Mouse (Mus musculus): ENCODE results near the gene Exph5. TPM values are rescaled to one million over a fixed set of nuclear protein-coding genes. Genes with fewer than 3 reads are reported as not detected.
A peak's percentile ranks its signal among the peaks of the same experiment; 100 is the strongest.

Gene Exph5
- total and polyA plus RNA-seq, 3 experiments, result 0.11 TPM; not detected in 2

- DNase-seq (ENCODE audit: low spot score) (no peak), ATAC-seq (ENCODE audit: extremely low read depth, insufficient number of reproducible peaks, low FRiP score, poor library complexity, severe bottlenecking) (no peak)
- Histone ChIP-seq H3K4me3 (ENCODE audit: low read depth, low read length) (no peak overlapping the region), H3K27me3 (ENCODE audit: insufficient read depth, low read length) (0 out of 2 replicates have a peak, but pooled peaks cover 3% of the 10 kb centered on the region), H3K36me3 (replicated peaks) (no peaks in the 10 kb centered on the region), H3K4me1 (ENCODE audit: insufficient read depth, low read depth, low read length) (no peaks in the 10 kb centered on the region), H3K9me3 (replicated peaks) (no peaks in the 10 kb centered on the region)
- no peak for TF ChIP-seq TAL1 (conservative IDR thresholded peaks at IDR 0.05; ENCODE audit: low read depth, low read length)
- no peak for TF ChIP-seq POLR2AphosphoS5 (IDR thresholded peaks at IDR 0.05; ENCODE audit: insufficient replicate concordance, low read depth, low read length)
- no peak for TF ChIP-seq GATA2 (IDR thresholded peaks at IDR 0.05; ENCODE audit: borderline replicate concordance, low read depth, low read length)
- no peak for TF ChIP-seq CTCF (IDR thresholded peaks at IDR 0.05; ENCODE audit: low read depth, low read length)
- TF ChIP-seq GATA1 (IDR thresholded peaks at IDR 0.05; ENCODE audit: borderline replicate concordance, low read length), result no peak
Observed at GRCm38 (mm10) chr9:53353161-53353560, 51.7 kb downstream of the Exph5 start.

- H3K9me3 ChIP-seq (replicated peaks), result no peaks in the 10 kb centered on the region
- TF ChIP-seq CTCF (IDR thresholded peaks at IDR 0.05; ENCODE audit: low read depth, low read length) (no peak), GATA2 (IDR thresholded peaks at IDR 0.05; ENCODE audit: borderline replicate concordance, low read depth, low read length) (no peak), GATA1 (IDR thresholded peaks at IDR 0.05; ENCODE audit: borderline replicate concordance, low read length) (no peak), POLR2AphosphoS5 (IDR thresholded peaks at IDR 0.05; ENCODE audit: insufficient replicate concordance, low read depth, low read length) (no peak), TAL1 (conservative IDR thresholded peaks at IDR 0.05; ENCODE audit: low read depth, low read length) (no peak)
- no peak for ATAC-seq (ENCODE audit: extremely low read depth, insufficient number of reproducible peaks, low FRiP score, poor library complexity, severe bottlenecking)
- H3K4me3 ChIP-seq (ENCODE audit: low read depth, low read length), result no peak overlapping the region
- H3K36me3 ChIP-seq (replicated peaks), result no peaks in the 10 kb centered on the region
- H3K4me1 ChIP-seq (ENCODE audit: insufficient read depth, low read depth, low read length), result no peaks in the 10 kb centered on the region
- H3K27me3 ChIP-seq (ENCODE audit: insufficient read depth, low read length), result 0 out of 2 replicates have a peak, but pooled peaks cover 3% of the 10 kb centered on the region
- no peak for DNase-seq (ENCODE audit: low spot score)
Observed at GRCm38 (mm10) chr9:53356219-53357155, 55.0 kb downstream of the Exph5 start.

GRCm38 (mm10) chr9:53371339-53371738 lies 69.9 kb downstream of the Exph5 start:
- H3K9me3 ChIP-seq (replicated peaks), result no peaks in the 10 kb centered on the region
- H3K4me3 ChIP-seq (ENCODE audit: low read depth, low read length), result no peak overlapping the region
- peaks cover 7% of the 10 kb centered on the region; the same call in 1 of the 2 replicates for H3K27me3 ChIP-seq (ENCODE audit: insufficient read depth, low read length)
- H3K4me1 ChIP-seq (ENCODE audit: insufficient read depth, low read depth, low read length), result no peaks in the 10 kb centered on the region
- no peaks in the 10 kb centered on the region for H3K36me3 ChIP-seq (replicated peaks)
- TF ChIP-seq GATA1 (IDR thresholded peaks at IDR 0.05; ENCODE audit: borderline replicate concordance, low read length) (no peak), GATA2 (IDR thresholded peaks at IDR 0.05; ENCODE audit: borderline replicate concordance, low read depth, low read length) (no peak), TAL1 (conservative IDR thresholded peaks at IDR 0.05; ENCODE audit: low read depth, low read length) (no peak), POLR2AphosphoS5 (IDR thresholded peaks at IDR 0.05; ENCODE audit: insufficient replicate concordance, low read depth, low read length) (no peak), CTCF (IDR thresholded peaks at IDR 0.05; ENCODE audit: low read depth, low read length) (no peak)
- ATAC-seq (ENCODE audit: extremely low read depth, insufficient number of reproducible peaks, low FRiP score, poor library complexity, severe bottlenecking) (no peak), DNase-seq (ENCODE audit: low spot score) (no peak)

- no peaks in the 10 kb centered on the region for H3K9me3 ChIP-seq (replicated peaks)
- H3K27me3 ChIP-seq (ENCODE audit: insufficient read depth, low read length), result 0 out of 2 replicates have a peak, but pooled peaks cover 5% of the 10 kb centered on the region
- no peaks in the 10 kb centered on the region for H3K4me1 ChIP-seq (ENCODE audit: insufficient read depth, low read depth, low read length)
- no peak for ATAC-seq (ENCODE audit: extremely low read depth, insufficient number of reproducible peaks, low FRiP score, poor library complexity, severe bottlenecking)
- H3K4me3 ChIP-seq (ENCODE audit: low read depth, low read length), result no peak overlapping the region
- no peak for DNase-seq (ENCODE audit: low spot score)
- TF ChIP-seq POLR2AphosphoS5 (IDR thresholded peaks at IDR 0.05; ENCODE audit: insufficient replicate concordance, low read depth, low read length) (no peak), TAL1 (conservative IDR thresholded peaks at IDR 0.05; ENCODE audit: low read depth, low read length) (no peak), GATA1 (IDR thresholded peaks at IDR 0.05; ENCODE audit: borderline replicate concordance, low read length) (no peak), GATA2 (IDR thresholded peaks at IDR 0.05; ENCODE audit: borderline replicate concordance, low read depth, low read length) (no peak), CTCF (IDR thresholded peaks at IDR 0.05; ENCODE audit: low read depth, low read length) (no peak)
- H3K36me3 ChIP-seq (replicated peaks), result no peaks in the 10 kb centered on the region
Observed at GRCm38 (mm10) chr9:53375907-53376306, 74.4 kb downstream of the Exph5 start.

- DNase-seq (ENCODE audit: low spot score) (no peak), ATAC-seq (ENCODE audit: extremely low read depth, insufficient number of reproducible peaks, low FRiP score, poor library complexity, severe bottlenecking) (no peak)
- H3K27me3 ChIP-seq (ENCODE audit: insufficient read depth, low read length), result 0 out of 2 replicates have a peak, but pooled peaks cover 5% of the 10 kb centered on the region
- TF ChIP-seq TAL1 (conservative IDR thresholded peaks at IDR 0.05; ENCODE audit: low read depth, low read length) (no peak), CTCF (IDR thresholded peaks at IDR 0.05; ENCODE audit: low read depth, low read length) (0 out of 2 replicates have a peak, but pooled peaks have one; percentile 23), GATA2 (IDR thresholded peaks at IDR 0.05; ENCODE audit: borderline replicate concordance, low read depth, low read length) (no peak), GATA1 (IDR thresholded peaks at IDR 0.05; ENCODE audit: borderline replicate concordance, low read length) (no peak), POLR2AphosphoS5 (IDR thresholded peaks at IDR 0.05; ENCODE audit: insufficient replicate concordance, low read depth, low read length) (no peak)
- H3K9me3 ChIP-seq (replicated peaks), result no peaks in the 10 kb centered on the region
- H3K36me3 ChIP-seq (replicated peaks), result no peaks in the 10 kb centered on the region
- H3K4me3 ChIP-seq (ENCODE audit: low read depth, low read length), result no peak overlapping the region
- H3K4me1 ChIP-seq (ENCODE audit: insufficient read depth, low read depth, low read length), result no peaks in the 10 kb centered on the region
Observed at GRCm38 (mm10) chr9:53376820-53377219, 75.3 kb downstream of the Exph5 start.

- Histone ChIP-seq H3K4me1 (ENCODE audit: insufficient read depth, low read depth, low read length) (no peaks in the 10 kb centered on the region), H3K4me3 (ENCODE audit: low read depth, low read length) (no peak overlapping the region), H3K27me3 (ENCODE audit: insufficient read depth, low read length) (0 out of 2 replicates have a peak, but pooled peaks cover 5% of the 10 kb centered on the region), H3K36me3 (replicated peaks) (no peaks in the 10 kb centered on the region), H3K9me3 (replicated peaks) (no peaks in the 10 kb centered on the region)
- TF ChIP-seq GATA2 (IDR thresholded peaks at IDR 0.05; ENCODE audit: borderline replicate concordance, low read depth, low read length) (no peak), TAL1 (conservative IDR thresholded peaks at IDR 0.05; ENCODE audit: low read depth, low read length) (no peak), POLR2AphosphoS5 (IDR thresholded peaks at IDR 0.05; ENCODE audit: insufficient replicate concordance, low read depth, low read length) (no peak), CTCF (IDR thresholded peaks at IDR 0.05; ENCODE audit: low read depth, low read length) (no peak)
- ATAC-seq (ENCODE audit: extremely low read depth, insufficient number of reproducible peaks, low FRiP score, poor library complexity, severe bottlenecking) (no peak), DNase-seq (ENCODE audit: low spot score) (no peak)
Observed at GRCm38 (mm10) chr9:53377597-53377996, 76.1 kb downstream of the Exph5 start.
